Mouse (Mus musculus): ENCODE results near the gene Hyal1. TPM values are rescaled to one million over a fixed set of nuclear protein-coding genes. Genes with fewer than 3 reads are reported as not detected.
A peak's percentile ranks its signal among the peaks of the same experiment; 100 is the strongest.
"Not testable (repeated sequence)": the region's sequence is repeated elsewhere in the genome, so short reads cannot be mapped to it uniquely, and the experiment has no call there.

Hyal1 gene
- polyA plus RNA-seq, 1 experiment from 2014 or later, result 8.3 TPM

- Histone ChIP-seq H3K4me3 (peak within 1 kb of the TSS; percentile 57), H3K27me3 (peaks cover 18% of the 10 kb centered on the region; the same call in 1 of the 2 replicates), H3K27ac (peak within 1 kb of the TSS; percentile 58), H3K9me3 (replicated peaks) (no peaks in the 10 kb centered on the region), H3K9ac (peak within 1 kb of the TSS; percentile 63), H3K4me2 (peak within 1 kb of the TSS; percentile 91), H3K36me3 (no peaks in the 10 kb centered on the region), H3K4me1 (replicated peaks) (peaks cover 55% of the 10 kb centered on the region)
- 2% methylated on average over 63 of the region's 63 CpGs for WGBS
- peak; percentile 19 for ATAC-seq (replicated peaks; ENCODE audit: insufficient number of reproducible peaks, insufficient read depth, low FRiP score, low read depth)
Observed at GRCm38 (mm10) chr9:107551117-107551889, 25.4 kb upstream of the Hyal1 start, which contains the start of gene Rassf1. Gene Rassf1 (plus strand): TSS chr9:107551555.

DNA sequence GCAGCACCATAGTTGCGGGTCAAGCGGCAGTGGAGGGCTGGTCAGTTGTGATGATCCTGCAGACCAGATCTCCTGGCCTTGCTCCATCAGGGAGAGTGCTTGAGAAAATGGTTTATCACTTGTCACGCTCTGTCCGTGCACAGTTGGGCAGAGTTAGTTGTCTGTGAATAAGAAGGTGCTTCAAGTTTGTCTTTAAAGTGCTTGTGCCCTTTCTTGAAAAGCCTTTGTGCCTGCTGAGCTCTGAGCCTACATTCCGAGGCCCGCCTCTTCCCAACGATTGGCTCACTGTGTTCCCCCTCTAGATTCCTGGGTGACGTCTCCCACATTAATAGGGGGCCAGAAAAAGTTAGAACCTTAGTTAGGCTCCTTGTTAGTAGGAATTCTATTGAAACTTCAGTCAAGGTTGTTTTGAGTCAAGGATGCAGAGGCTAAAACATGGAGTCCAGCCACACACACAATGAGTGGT is 24.8 kb upstream of the Hyal1 start:
- 23% methylated on average over 8 of the region's 8 CpGs for WGBS
- no peak for ATAC-seq (replicated peaks; ENCODE audit: insufficient number of reproducible peaks, insufficient read depth, low FRiP score, low read depth)
- Histone ChIP-seq H3K27ac (peak overlapping the region; percentile 58), H3K4me2 (peak overlapping the region; percentile 91), H3K36me3 (no peaks in the 10 kb centered on the region; the same call in 1 of the 2 replicates), H3K4me3 (peak overlapping the region; percentile 57), H3K9ac (peak overlapping the region; percentile 63), H3K9me3 (replicated peaks) (no peaks in the 10 kb centered on the region), H3K27me3 (peaks cover 18% of the 10 kb centered on the region; the same call in 1 of the 2 replicates), H3K4me1 (replicated peaks) (peaks cover 55% of the 10 kb centered on the region)

DNA sequence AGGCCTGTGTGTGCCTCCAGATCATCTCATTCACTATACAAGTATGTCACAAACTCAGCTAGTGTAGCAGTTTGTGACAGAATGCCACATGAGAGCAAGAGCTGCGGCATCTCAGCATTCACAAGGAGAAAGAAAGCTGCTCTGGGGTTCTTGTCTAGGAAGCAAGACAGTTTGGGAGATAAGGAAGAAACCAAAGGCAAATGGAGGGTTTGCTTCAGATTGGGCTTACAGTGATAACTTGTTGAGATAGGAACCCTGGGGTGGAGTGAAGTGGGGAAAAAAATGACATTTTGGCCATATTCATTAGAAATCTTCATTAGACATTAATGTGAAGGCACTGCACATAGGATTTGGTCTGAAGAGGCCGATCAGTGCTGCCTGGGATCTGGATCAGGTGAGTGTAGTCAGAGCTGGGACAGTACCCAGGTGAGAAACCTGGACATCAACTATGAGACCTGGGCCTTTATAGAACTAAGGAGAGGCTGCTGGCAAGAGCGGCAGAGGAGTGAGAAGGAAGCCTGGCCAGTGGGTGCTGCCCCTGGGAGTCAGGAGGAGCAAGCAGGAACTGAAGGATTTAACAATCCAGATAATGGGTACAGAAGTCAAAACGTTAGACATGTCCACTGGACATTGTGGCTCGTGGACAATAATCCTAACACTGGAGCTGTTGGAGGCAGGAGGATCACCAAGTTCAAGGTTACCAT is 23.9 kb upstream of the Hyal1 start:
- 76% methylated on average over 5 of the region's 5 CpGs for WGBS
- peaks cover 18% of the 10 kb centered on the region; the same call in 1 of the 2 replicates for H3K27me3 ChIP-seq
- H3K4me1 ChIP-seq (replicated peaks), result peaks cover 52% of the 10 kb centered on the region
- H3K4me2 ChIP-seq, result peak overlapping the region; percentile 91
- ATAC-seq (replicated peaks; ENCODE audit: insufficient number of reproducible peaks, insufficient read depth, low FRiP score, low read depth), result no peak
- H3K9ac ChIP-seq, result no peak overlapping the region; the same call in 1 of the 2 replicates
- no peaks in the 10 kb centered on the region for H3K9me3 ChIP-seq (replicated peaks)
- peaks cover 9% of the 10 kb centered on the region for H3K36me3 ChIP-seq
- 0 out of 2 replicates have a peak overlapping the region, but pooled peaks have one; percentile 58 for H3K27ac ChIP-seq
- peak overlapping the region; percentile 77; the same call in 1 of the 2 replicates for H3K4me3 ChIP-seq

DNA sequence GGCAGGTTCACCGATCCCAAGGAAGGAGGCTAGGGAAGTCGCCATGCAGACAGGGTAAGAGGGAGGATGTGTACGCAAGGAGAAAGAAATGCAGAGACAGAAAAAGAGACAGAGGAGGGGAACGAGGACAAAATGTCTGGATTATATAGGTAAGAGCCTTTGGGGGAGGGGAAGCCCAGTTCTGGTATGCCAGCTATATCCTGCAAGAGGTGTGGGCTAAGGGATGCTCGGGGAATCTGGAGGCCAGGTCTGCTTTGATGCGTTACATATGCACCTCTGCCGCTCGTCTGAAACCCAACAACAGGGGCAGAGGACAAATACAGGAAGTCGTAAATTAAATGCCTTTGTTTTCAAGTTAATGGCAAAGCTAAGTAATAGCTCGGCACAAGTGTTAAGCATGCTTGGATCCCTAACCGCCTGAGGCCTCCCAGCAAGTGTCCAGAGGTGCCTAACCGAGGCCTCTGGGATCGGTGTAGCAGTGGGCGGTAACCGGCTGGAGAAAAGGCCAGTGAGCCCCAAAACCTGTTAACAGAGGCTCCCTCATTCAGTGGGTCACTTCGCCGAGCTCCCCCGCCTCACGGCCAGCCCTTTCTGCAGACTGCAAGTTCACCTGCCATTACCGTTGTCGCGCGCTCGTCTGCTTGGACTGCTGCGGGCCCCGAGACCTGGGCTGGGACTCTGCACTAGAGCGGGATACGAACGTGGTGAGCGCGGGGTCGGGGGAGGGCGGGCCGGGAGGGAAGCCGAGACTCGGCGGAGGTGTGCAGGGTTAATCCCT is 23.0 kb upstream of the Hyal1 start:
- H3K36me3 ChIP-seq, result peaks cover 18% of the 10 kb centered on the region
- peak overlapping the region; percentile 77 for H3K27ac ChIP-seq
- H3K4me2 ChIP-seq, result peak overlapping the region; percentile 91
- H3K27me3 ChIP-seq, result peaks cover 14% of the 10 kb centered on the region; the same call in 1 of the 2 replicates
- H3K4me3 ChIP-seq, result peak overlapping the region; percentile 77
- no peaks in the 10 kb centered on the region for H3K9me3 ChIP-seq (replicated peaks)
- 9% methylated on average over 37 of the region's 37 CpGs for WGBS
- peak overlapping the region; percentile 62 for H3K9ac ChIP-seq
- peaks cover 52% of the 10 kb centered on the region for H3K4me1 ChIP-seq (replicated peaks)
- ATAC-seq (replicated peaks; ENCODE audit: insufficient number of reproducible peaks, insufficient read depth, low FRiP score, low read depth), result peak; percentile 29

DNA sequence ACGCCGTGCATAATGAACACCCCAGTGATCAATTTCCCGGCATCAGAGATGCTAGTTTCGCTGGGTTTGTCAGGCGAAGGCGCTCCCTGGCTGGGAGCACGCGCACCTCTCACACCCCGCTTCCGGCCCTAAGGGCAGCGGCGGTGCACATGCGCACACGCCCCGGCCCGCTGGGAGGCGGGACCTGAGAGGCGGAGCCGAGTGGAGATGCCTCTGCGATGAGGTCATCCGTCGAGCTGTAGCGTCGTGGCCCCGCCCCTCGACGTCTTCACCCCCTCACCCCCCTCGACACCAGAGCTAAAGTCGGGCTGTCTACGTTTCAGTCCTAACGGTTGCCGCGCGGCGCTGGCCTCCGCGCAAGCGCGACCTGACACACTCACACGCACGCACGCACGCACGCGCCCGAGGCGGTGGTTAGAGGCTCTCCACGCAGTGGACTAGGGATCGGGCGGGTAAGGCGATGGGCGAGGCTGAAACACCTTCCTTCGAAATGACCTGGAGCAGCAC is 22.4 kb upstream of the Hyal1 start:
- H3K36me3 ChIP-seq, result peaks cover 24% of the 10 kb centered on the region
- no peaks in the 10 kb centered on the region for H3K9me3 ChIP-seq (replicated peaks)
- peaks cover 52% of the 10 kb centered on the region for H3K4me1 ChIP-seq (replicated peaks)
- ATAC-seq (replicated peaks; ENCODE audit: insufficient number of reproducible peaks, insufficient read depth, low FRiP score, low read depth), result peak; percentile 89
- peak overlapping the region; percentile 91 for H3K4me2 ChIP-seq
- peaks cover 12% of the 10 kb centered on the region; the same call in 1 of the 2 replicates for H3K27me3 ChIP-seq
- H3K27ac ChIP-seq, result peak overlapping the region; percentile 96
- peak overlapping the region; percentile 77 for H3K4me3 ChIP-seq
- WGBS, result under 1% methylated on average over 53 of the region's 53 CpGs
- H3K9ac ChIP-seq, result peak overlapping the region; percentile 86

DNA sequence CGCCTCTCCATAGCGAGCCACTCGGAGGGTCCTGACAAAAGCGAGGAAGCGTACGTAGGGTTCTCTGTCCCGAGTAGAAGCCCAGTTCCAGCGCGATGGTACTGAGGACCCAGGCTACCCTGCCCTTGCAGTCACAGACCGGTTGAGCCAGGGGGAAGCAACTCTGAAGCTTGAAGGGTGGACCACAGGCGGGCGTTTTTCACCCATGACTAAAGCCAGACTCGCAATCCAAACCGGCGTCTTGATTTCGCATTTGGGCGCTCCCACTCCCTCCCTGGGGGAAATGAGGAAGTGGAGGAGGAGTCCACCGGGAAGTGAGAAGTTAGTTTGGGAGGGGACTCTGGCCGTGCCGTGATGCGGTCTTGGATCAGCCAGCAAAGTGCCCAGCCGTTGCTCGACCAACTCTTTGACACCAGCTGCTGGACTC is 21.7 kb upstream of the Hyal1 start:
- peak; percentile 3 for ATAC-seq (replicated peaks; ENCODE audit: insufficient number of reproducible peaks, insufficient read depth, low FRiP score, low read depth)
- Histone ChIP-seq H3K4me1 (replicated peaks) (peaks cover 52% of the 10 kb centered on the region), H3K36me3 (peaks cover 31% of the 10 kb centered on the region), H3K27ac (peak overlapping the region; percentile 96), H3K4me3 (peak overlapping the region; percentile 77), H3K27me3 (peaks cover 8% of the 10 kb centered on the region; the same call in 1 of the 2 replicates), H3K9me3 (replicated peaks) (no peaks in the 10 kb centered on the region), H3K4me2 (peak overlapping the region; percentile 91), H3K9ac (peak overlapping the region; percentile 86)
- WGBS, result 0% methylated on average over 23 of the region's 23 CpGs

- peak overlapping the region; percentile 77 for H3K4me3 ChIP-seq
- peaks cover 51% of the 10 kb centered on the region for H3K4me1 ChIP-seq (replicated peaks)
- peak overlapping the region; percentile 91 for H3K4me2 ChIP-seq
- H3K27ac ChIP-seq, result peak overlapping the region; percentile 96
- no peaks in the 10 kb centered on the region for H3K9me3 ChIP-seq (replicated peaks)
- ATAC-seq (replicated peaks; ENCODE audit: insufficient number of reproducible peaks, insufficient read depth, low FRiP score, low read depth), result no peak
- WGBS, result 28% methylated on average over 2 of the region's 2 CpGs
- peaks cover 3% of the 10 kb centered on the region; the same call in 1 of the 2 replicates for H3K27me3 ChIP-seq
- H3K9ac ChIP-seq, result peak overlapping the region; percentile 86
- peaks cover 38% of the 10 kb centered on the region for H3K36me3 ChIP-seq
Observed at GRCm38 (mm10) chr9:107555701-107556100, 21.0 kb upstream of the Hyal1 start.

DNA sequence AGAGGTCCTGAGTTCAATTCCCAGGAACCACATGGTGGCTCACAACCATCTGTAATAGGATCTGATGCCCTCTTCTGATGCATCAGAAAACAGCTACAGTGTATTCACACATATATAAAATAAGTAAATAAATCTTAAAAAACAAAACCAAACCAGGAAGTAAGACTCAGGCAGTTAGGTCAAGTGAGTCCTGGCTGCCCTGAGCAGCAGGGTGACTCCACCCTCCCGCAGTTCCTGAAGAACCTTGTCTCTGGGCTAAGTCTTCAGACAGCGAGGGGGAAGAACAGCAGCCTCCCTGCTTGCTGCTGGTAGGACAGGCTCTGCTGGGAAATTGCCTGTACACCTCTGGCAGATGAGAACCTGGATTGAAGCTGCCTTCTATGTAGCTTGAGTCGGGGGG is 20.4 kb upstream of the Hyal1 start:
- peak overlapping the region; percentile 91 for H3K4me2 ChIP-seq
- peak overlapping the region; percentile 96 for H3K27ac ChIP-seq
- H3K9ac ChIP-seq, result peak overlapping the region; percentile 44
- WGBS, result 44% methylated on average over 3 of the region's 3 CpGs
- peaks cover 45% of the 10 kb centered on the region for H3K4me1 ChIP-seq (replicated peaks)
- H3K36me3 ChIP-seq, result peaks cover 44% of the 10 kb centered on the region
- no peak for ATAC-seq (replicated peaks; ENCODE audit: insufficient number of reproducible peaks, insufficient read depth, low FRiP score, low read depth)
- peak overlapping the region; percentile 77 for H3K4me3 ChIP-seq
- H3K9me3 ChIP-seq (replicated peaks), result no peaks in the 10 kb centered on the region
- H3K27me3 ChIP-seq, result no peaks in the 10 kb centered on the region

- no peaks in the 10 kb centered on the region for H3K27me3 ChIP-seq
- H3K9me3 ChIP-seq (replicated peaks), result no peaks in the 10 kb centered on the region
- peak within 1 kb of the TSS; percentile 79 for H3K27ac ChIP-seq
- peaks cover 52% of the 10 kb centered on the region for H3K36me3 ChIP-seq
- peak; percentile 93 for ATAC-seq (replicated peaks; ENCODE audit: insufficient number of reproducible peaks, insufficient read depth, low FRiP score, low read depth)
- H3K4me1 ChIP-seq (replicated peaks), result peaks cover 42% of the 10 kb centered on the region
- under 1% methylated on average over 46 of the region's 46 CpGs for WGBS
- H3K9ac ChIP-seq, result peak within 1 kb of the TSS; percentile 82
- H3K4me2 ChIP-seq, result peak within 1 kb of the TSS; percentile 80
- H3K4me3 ChIP-seq, result peak within 1 kb of the TSS; percentile 85
Observed at GRCm38 (mm10) chr9:107563029-107563581, 13.6 kb upstream of the Hyal1 start, which contains the start of gene Tusc2. Gene Tusc2 (plus strand): TSS chr9:107563255.

DNA sequence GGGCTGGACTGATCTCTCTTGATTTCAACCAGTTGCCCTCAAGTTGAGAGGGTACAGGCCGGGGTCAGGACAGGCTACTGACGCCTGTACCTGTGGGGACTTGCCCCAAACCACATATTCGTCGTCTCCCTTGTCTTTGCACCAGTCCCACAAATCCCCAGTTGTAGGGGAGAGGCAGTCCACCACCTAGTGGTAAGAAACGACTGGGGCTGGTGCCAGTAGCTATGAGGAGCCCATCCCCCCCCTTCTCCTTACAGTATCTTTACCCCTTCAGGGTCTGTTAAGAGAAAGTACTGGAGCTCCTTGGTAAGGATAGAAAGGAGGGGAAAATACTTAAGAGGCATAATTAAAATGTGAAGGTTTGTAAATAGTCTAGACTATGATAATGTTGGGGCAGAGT is 11.2 kb upstream of the Hyal1 start:
- not testable (repeated sequence) for H3K27me3 ChIP-seq; H3K9me3 ChIP-seq (replicated peaks); ATAC-seq (replicated peaks; ENCODE audit: insufficient number of reproducible peaks, insufficient read depth, low FRiP score, low read depth); H3K9ac ChIP-seq
- H3K4me1 ChIP-seq (replicated peaks), result peaks cover 54% of the 10 kb centered on the region
- peaks cover 27% of the 10 kb centered on the region for H3K36me3 ChIP-seq
- 43% methylated on average over 5 of the region's 5 CpGs for WGBS
- H3K4me2 ChIP-seq, result peak overlapping the region; percentile 85
- peak overlapping the region; percentile 14; the same call in 1 of the 2 replicates for H3K4me3 ChIP-seq
- peak overlapping the region; percentile 89 for H3K27ac ChIP-seq
